Mouse (Mus musculus) left cerebral cortex, adult 2 months (tissue): Measurements from ENCODE around the gene Pola2. TPM values are rescaled to one million over a fixed set of nuclear protein-coding genes. Genes with fewer than 3 reads are reported as not detected.

Source experiments
- DNase-seq, 2 experiments: peaks; one replicate each; pipeline ENCODE4 v3.0.0; 2021 to 2022; ENCODE audit warnings: low spot score in 2 of 2, mixed read lengths in 1 of 2; ENCODE audit errors: extremely low spot score in 1 of 2
- H3K27ac ChIP-seq: fragments of 200-600 bp; 2 replicates; pipeline ENCODE4 v1.8.1; 2022
- H3K4me3 ChIP-seq: fragments of 200-600 bp; 2 replicates; pipeline ENCODE4 v1.8.1; 2022
- CTCF ChIP-seq: fragments of 200-600 bp; IDR thresholded peaks from 2 replicates; pipeline ENCODE4 v1.8.1; 2022; ENCODE audit warnings: antibody characterized with exemption, mild to moderate bottlenecking, moderate library complexity
- intact Hi-C: fragments of 180-260 bp; cut with DNase I; formaldehyde crosslinking; loops from one replicate; pipeline ENCODE4 v1.15.1; 2025
- total RNA-seq, 2 experiments: library from RNA; stranded (reverse); gene quantifications; 2 replicates each; pipeline ENCODE4 v1.2.3; 2021

Pola2 gene
- total RNA-seq, 2 experiments from 2014 or later = 5.0 to 6.4 TPM

DNA sequence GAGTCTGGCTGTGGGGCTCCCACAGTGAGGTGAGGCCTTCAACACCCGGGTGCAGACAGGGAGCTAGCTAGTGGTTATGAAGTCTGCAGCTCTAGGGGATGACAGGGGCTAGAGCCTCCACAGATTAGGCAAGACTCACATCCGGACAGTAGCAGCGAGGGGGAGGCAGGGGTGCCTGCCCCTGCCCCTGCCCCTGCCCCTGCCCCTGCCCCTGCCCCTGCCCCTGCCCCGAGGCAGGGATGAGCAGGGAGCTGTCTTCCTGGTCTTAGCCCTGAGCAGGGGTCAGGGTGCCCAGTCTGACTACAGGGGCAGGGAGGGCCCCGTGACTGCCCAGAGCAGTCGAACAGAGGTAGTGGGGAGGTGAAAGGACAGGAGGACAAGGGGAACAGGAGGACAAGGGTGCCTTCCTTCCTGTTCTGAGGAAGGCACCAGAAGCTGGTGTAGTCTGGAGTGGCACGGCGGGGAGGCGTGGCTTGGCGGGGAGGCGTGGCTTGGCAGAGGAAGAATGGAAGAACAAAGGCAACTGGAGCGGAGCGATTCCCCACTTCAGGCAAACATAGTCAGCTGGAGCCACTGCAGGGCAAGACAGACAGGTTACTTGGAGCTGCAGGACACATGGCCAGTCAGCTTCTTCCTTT, 24.9 kb upstream of the Pola2 start:
- no peak for TF ChIP-seq CTCF
- H3K4me3 ChIP-seq = no peak overlapping the region
- intact Hi-C loops = no loop called here
- peak; percentile 33 for DNase-seq
- no peak overlapping the region for H3K27ac ChIP-seq

DNA sequence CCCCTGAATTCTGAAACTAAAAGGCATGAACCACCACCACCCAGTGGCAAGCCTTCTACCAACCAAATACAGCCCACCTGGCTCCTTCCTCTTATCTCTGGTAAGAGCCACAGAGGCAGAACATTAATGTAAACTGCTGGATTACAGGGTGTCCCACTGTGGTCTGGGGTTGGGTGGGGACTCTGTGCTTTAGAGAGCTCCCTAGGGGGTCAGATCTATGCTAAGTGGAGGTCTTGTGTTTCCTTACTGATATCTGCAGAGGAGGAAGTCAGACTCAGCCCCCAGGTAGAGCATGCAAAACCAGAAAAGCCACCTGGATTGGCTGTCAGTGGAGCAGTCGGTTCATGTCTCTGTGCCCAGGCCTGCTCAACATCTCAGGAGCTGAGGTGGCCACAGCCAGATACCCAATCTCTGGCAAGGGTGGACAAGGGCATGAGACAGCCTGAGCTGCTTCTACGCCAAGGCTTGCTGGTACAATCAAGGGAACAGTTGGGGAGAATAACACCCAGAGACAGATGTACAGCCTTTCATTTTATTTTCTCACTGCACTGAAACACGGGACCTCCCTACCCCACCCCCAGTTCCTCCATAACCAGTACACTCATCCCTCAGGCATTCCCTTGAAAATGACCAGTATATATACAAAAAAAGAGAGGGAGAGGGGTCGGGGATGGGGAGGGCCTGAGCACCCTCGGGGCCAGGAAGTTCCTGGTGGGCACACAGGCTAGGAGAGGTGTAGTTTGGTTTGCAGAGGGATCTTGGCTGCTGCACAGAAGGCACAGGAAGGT, 24.2 kb upstream of the Pola2 start:
- no peak for TF ChIP-seq CTCF
- intact Hi-C loops = no loop called here
- Histone ChIP-seq H3K27ac (no peak overlapping the region), H3K4me3 (no peak overlapping the region)
- DNase-seq = no peak

DNA sequence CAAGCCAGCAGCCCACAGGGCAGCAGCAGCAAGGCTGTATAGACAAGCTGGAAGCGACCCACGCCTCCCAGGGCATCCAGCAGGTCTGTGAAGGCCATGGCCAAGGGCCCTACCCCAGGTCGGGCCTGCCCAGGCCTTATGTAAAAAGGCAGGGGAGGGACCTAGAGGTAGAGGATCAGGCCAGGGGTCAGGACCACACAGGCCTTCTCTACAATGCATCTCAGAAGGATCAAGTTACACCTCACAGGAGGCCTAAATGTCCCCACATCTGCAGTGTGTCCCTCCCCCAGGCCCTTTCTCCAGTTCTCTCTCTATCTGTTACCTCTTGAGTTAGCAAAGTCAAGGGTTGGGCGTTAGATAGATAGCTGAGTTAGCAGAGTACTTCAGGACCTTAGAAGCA, 22.0 kb upstream of the Pola2 start, which contains the start of gene Slc22a20:
Gene Slc22a20, minus strand, starts transcription at position 101 of the 400 bp plus-strand sequence.
- DNase-seq = no peak
- no peak within 1 kb of the TSS for H3K27ac ChIP-seq
- H3K4me3 ChIP-seq = no peak within 1 kb of the TSS
- TF ChIP-seq CTCF = no peak
- intact Hi-C loops = no loop called here

DNA sequence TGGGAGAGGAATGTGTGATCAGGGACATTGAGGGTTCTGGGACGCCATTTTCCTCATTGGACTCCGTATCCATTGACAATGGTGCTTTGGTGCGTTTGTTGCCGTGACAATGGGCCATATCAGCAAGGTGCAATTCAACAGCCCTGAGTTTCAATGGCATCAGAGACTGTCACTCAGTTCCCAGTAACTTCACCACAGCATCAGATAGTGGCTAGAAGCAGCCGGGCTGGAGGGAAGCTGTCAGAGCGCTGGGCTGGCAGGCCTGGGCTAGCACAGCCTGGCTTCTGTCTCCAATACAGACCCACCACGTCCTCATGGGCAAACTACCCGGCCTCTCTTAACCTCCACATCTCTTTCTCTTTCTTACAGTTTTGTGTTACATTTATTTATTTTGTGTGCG, 16.5 kb upstream of the Pola2 start:
- Histone ChIP-seq H3K27ac (no peak overlapping the region), H3K4me3 (no peak overlapping the region)
- DNase-seq = no peak
- no peak for TF ChIP-seq CTCF
- intact Hi-C loops = loop anchor here (5.0 kb wide), 1 partner anchor 337 kb away; no protein-coding TSS in a partner anchor

DNA sequence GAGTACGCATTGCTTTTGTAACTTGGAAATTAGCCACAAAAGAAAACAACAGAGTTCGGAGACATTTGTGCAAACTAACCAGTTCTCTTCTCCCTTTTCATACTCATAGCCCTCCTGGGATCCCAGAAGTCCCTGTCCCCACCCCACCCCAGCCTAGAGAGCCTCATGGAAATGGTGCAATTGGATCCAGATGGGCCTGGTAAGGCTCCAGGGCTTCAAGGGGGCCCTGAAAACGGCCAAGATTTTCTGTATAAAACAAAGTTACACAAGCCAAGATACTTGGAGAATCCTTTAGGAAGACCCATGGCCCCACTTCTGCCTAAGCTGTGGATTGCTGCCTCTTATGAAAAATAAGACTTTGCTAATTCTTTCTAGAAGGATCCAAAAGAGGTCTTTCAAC, 13.7 kb upstream of the Pola2 start:
- H3K27ac ChIP-seq = no peak overlapping the region
- no peak for TF ChIP-seq CTCF
- no peak overlapping the region for H3K4me3 ChIP-seq
- intact Hi-C loops = loop anchor here (2.0 kb wide), 1 partner anchor 49 kb away; no protein-coding TSS in a partner anchor
- no peak for DNase-seq

DNA sequence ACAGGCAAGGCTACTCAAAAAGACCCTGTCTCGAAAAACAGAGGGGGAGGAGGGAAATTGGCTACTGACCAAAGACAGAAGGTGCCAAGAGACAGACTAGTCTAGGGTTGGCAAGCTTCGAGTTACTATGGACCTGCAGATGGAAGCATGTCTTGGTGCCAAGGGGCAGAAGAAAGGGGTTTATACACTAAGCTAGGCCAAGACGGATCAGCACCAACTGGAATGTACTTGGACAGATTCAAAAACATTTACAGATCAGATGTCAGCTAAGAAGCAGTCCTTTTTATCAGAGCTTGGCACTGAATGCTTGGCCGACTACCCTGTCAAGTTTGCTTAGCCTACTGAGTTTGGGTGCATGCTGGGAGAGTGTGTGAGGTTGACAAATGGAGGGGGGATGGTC, 11.7 kb upstream of the Pola2 start:
- no peak for TF ChIP-seq CTCF
- DNase-seq = no peak
- Histone ChIP-seq H3K27ac (no peak overlapping the region), H3K4me3 (no peak overlapping the region)
- intact Hi-C loops = no loop called here

DNA sequence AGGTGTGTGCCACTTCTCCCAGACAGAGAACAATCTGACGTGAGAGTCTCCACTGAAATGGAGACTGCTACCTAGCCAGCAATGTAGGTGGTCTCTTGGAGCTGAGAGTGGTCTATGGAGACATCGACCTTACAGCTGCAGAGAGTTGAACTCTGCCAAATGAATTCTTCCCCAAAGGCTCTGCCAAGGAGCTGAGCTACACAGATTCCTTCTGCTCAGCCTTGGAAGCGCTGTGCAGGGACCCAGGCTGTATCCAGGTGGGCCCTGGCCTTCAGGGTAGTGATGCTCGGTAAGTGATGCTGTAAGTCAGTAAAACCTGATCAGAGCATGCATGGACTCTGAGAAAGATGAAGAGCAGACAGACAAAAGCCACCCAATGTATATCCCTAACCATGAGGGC, 11.1 kb upstream of the Pola2 start:
- intact Hi-C loops = no loop called here
- no peak for TF ChIP-seq CTCF
- no peak overlapping the region for H3K4me3 ChIP-seq
- DNase-seq = no peak
- H3K27ac ChIP-seq = no peak overlapping the region

DNA sequence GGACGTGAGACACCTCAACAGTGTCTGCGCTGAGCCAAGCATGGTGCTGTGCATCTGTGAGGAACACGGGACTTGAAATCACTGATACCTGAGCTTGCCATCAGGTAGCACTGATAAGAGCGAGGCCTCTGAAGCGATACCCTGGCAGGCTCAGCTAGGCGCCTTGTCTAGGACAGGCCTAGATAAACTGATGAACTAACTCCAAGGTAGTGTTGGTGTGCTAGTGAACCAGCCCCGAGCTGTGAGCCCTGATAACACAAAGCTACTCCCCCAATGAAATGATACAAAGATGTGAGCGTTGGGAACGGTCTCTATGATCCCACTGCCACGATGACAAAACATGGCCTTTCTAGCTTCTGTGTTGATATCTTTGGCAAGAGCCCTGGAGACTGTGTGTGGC, 3.7 kb upstream of the Pola2 start:
- intact Hi-C loops = no loop called here
- Histone ChIP-seq H3K4me3 (no peak overlapping the region), H3K27ac (no peak overlapping the region)
- DNase-seq = no peak
- no peak for TF ChIP-seq CTCF

DNA sequence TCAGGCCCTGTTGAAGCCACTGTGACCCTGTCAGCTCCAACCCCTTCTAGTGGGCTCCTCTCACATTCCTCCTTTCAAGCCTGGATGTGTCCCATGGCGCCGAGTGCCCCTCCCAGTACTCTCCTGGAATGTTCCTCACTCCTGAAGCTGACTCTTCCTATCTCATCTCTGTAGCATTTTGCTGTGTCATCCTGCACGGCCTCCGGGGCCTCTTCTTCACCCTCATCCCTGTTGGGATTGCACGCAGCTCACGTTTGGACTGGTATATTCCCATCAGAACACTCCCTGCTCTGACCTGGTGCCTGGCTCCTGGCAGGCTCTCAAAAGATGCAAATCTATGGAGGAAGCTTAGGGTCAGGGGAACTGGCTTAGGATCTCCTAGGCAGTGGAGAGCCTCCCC, 2.8 kb upstream of the Pola2 start:
- TF ChIP-seq CTCF = no peak
- H3K4me3 ChIP-seq = no peak overlapping the region
- intact Hi-C loops = no loop called here
- no peak overlapping the region for H3K27ac ChIP-seq
- no peak for DNase-seq

DNA sequence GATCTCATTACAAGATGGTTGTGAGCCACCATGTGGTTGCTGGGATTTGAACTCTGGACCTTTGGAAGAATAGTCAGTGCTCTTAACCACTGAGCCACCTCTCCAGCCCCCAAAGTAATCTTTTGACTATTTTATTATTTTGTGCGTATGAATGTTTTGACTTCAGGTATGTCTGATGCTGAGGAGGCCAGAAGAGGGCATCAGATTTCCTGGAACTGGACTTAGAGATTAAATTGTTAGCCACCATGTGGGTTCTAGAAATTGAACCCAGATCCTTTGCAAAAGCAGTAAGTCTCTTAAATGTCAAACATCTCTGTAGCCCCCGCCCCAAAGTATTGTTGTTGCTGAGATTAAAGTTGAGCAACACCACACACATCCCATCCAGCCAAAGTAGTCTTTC, 1.9 kb upstream of the Pola2 start:
- no peak overlapping the region for H3K4me3 ChIP-seq
- H3K27ac ChIP-seq = no peak overlapping the region
- TF ChIP-seq CTCF = no peak
- intact Hi-C loops = loop anchor here (1.0 to 2.0 kb wide), 3 partner anchors 52 to 161 kb away; partner anchors contain the start of gene Syvn1
- DNase-seq = no peak

DNA sequence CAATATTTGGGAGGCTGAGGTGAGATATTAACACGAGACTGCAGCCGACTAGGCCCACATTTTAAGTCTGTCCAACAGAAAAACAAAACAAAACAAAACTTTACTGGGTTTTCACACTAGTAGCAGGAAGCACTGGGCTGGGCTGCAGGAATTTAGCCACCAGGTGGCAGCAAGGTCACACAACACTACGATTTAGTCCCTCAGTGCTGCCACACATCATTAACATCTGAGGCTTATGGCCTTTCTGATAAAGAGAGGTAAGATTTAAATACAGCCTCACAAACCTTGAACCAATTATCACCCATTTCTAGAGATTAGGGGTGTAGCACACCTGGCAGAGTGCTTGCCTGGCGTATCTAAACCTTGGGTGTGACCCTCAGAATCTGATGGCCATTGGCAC, 1.3 kb upstream of the Pola2 start:
- peak; percentile 85 for TF ChIP-seq CTCF
- no peak overlapping the region for H3K27ac ChIP-seq
- peak; percentile 58 to 66 for DNase-seq
- no peak overlapping the region for H3K4me3 ChIP-seq
- intact Hi-C loops = loop anchor here (1.0 to 2.0 kb wide), 3 partner anchors 53 to 162 kb away; partner anchors contain the start of gene Syvn1

DNA sequence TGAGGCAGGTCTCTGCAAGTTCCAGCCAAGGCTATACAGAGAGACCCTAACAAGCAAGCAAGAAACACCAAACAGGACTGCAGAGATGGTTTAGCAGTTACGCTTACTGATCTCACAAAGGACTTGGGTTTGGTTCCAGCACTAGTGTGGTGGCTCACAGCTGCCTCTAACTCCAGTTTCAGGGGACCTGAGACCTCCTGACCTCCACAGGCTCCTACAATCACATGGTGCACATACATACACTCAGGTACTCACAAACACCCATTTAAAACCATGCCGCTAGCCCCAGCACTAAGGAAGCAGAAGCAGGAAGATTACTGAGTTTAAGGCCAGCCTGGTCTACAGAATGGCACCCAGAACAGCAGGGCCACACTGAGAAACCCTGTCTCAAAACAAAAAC, 802 bp upstream of the Pola2 start:
- no peak overlapping the region for H3K4me3 ChIP-seq
- intact Hi-C loops = loop anchor here (1.0 to 2.0 kb wide), 3 partner anchors 53 to 162 kb away; partner anchors contain the start of gene Syvn1
- DNase-seq = no peak
- TF ChIP-seq CTCF = no peak
- H3K27ac ChIP-seq = no peak overlapping the region

DNA sequence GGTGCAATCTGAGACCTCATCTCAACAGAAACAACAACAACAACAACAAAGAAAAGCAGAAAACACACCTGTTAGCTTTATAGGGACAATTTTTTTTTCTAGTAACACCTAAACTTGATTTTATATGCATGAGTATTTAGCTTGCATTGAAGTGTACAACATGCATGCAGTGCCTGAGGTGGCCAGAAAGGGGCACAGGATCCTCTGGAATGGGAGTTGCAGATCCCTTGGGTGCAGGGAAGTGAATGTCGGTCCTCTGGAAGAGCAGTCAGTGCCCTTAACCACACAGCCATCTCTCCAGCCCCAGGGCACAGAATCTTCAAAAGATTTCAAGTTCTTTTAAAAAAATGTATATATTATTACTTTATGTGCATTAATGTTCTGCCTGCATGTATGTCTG, 1.4 kb downstream of the Pola2 start:
- intact Hi-C loops = no loop called here
- Histone ChIP-seq H3K27ac (no peak overlapping the region), H3K4me3 (no peak overlapping the region)
- no peak for DNase-seq
- TF ChIP-seq CTCF = no peak; the same call in 1 of the 2 replicates
